In genomic region chr12:116581864-116582263, GRCm38 (mm10) we compare ENCODE assay signal across 8 mouse cellular contexts.
DNase-seq lines count a peak whose midpoint lies in the region; ATAC-seq and TF ChIP-seq lines count a peak whose summit lies in the region.

No protein-coding gene starts in this region.

- H3K9me3 ChIP-seq in forebrain, postnatal 0 days (ENCODE audit: low read length): no peaks in the 10 kb centered on the region

- H3K4me1 ChIP-seq in forebrain, postnatal 0 days (ENCODE audit: insufficient read depth): peaks cover 16% of the 10 kb centered on the region; the same call in 1 of the 2 replicates

- H3K27me3 ChIP-seq in forebrain, postnatal 0 days (ENCODE audit: insufficient read depth, low read length): no peaks in the 10 kb centered on the region

- H3K36me3 ChIP-seq in forebrain, postnatal 0 days (ENCODE audit: insufficient read depth): no peaks in the 10 kb centered on the region

- TF ChIP-seq CTCF in forebrain, postnatal 0 days (IDR thresholded peaks at IDR 0.05; ENCODE audit: low read depth): no peak

- no peak overlapping the region for H3K4me2 ChIP-seq in forebrain, postnatal 0 days (ENCODE audit: low read depth)

- H3K27ac ChIP-seq in forebrain, postnatal 0 days (ENCODE audit: low read depth, low read length): peak overlapping the region; percentile 72; the same call in 1 of the 2 replicates

- ATAC-seq in forebrain, postnatal 0 days: peak; percentile 72
- no peak for ATAC-seq in erythroid progenitor cell, adult 5-6 weeks (replicated peaks; ENCODE audit: low FRiP score, poor library complexity, severe bottlenecking)

- H3K4me3 ChIP-seq in forebrain, postnatal 0 days (ENCODE audit: low read depth, low read length): no peak overlapping the region

- DNase-seq in adrenal gland, adult (ENCODE audit: inconsistent age in 2 of 2, low spot score in 1 of 2): peak; percentile 45 to 69
- DNase-seq in adrenal gland, postnatal 4 days (ENCODE audit: low spot score in 2 of 2): no peak
- peak; percentile 32 for DNase-seq in adrenal gland, adult 8-10 months
- peak; percentile 47 for DNase-seq in forebrain, postnatal 0 days
- peak; percentile 48 to 67 for DNase-seq in kidney, postnatal 4 days
- no peak for DNase-seq in gastrocnemius, postnatal 25 days
- DNase-seq in ovary, postnatal 14 days (ENCODE audit: low spot score): no peak

- H3K9ac ChIP-seq in forebrain, postnatal 0 days: no peak overlapping the region

Comparison
In these comparisons a context has a peak if more than half of its experiments do, and no peak if none do; other contexts are left out.
1. DNase-seq: peak in adrenal gland, adult (2 of 2), adrenal gland, adult 8-10 months (single experiment), forebrain, postnatal 0 days (single experiment) and kidney, postnatal 4 days (2 of 2); none in adrenal gland, postnatal 4 days (0 of 2), gastrocnemius, postnatal 25 days (single experiment) and ovary, postnatal 14 days (single experiment).